Mouse (Mus musculus): Measurements from ENCODE around the gene Gemin5.

- no peak for TF ChIP-seq CTCF (IDR thresholded peaks at IDR 0.05; ENCODE audit: low read depth)
- TF ChIP-seq EP300 (IDR thresholded peaks at IDR 0.05; ENCODE audit: low read depth): no peak
These were observed 21.3 kb upstream of the Gemin5 start for GRCm38 (mm10) chr11:58189675-58190074.
